Mouse (Mus musculus) liver, embryonic 14.5 days (tissue): ENCODE results near the gene Tgfb2.

ENCODE experiments used
- CTCF ChIP-seq: IDR thresholded peaks from 2 replicates; pipeline ENCODE4 v1.5.1; 2016; ENCODE audit warnings: antibody characterized with exemption, low read depth, control low read depth
- EP300 ChIP-seq: IDR thresholded peaks from 2 replicates; pipeline ENCODE4 v1.6.1; 2016; ENCODE audit warnings: antibody characterized with exemption, low read depth

- TF ChIP-seq CTCF (no peak), EP300 (no peak)
Observed at GRCm38 (mm10) chr1:186635045-186635444, 70.7 kb downstream of the Tgfb2 start.
